Mouse (Mus musculus): ENCODE results near the gene Mrgbp. TPM values are rescaled to one million over a fixed set of nuclear protein-coding genes. Genes with fewer than 3 reads are reported as not detected.

The Mrgbp gene
- polyA plus RNA-seq, 1 experiment from 2014 or later = 16.1 TPM

DNA sequence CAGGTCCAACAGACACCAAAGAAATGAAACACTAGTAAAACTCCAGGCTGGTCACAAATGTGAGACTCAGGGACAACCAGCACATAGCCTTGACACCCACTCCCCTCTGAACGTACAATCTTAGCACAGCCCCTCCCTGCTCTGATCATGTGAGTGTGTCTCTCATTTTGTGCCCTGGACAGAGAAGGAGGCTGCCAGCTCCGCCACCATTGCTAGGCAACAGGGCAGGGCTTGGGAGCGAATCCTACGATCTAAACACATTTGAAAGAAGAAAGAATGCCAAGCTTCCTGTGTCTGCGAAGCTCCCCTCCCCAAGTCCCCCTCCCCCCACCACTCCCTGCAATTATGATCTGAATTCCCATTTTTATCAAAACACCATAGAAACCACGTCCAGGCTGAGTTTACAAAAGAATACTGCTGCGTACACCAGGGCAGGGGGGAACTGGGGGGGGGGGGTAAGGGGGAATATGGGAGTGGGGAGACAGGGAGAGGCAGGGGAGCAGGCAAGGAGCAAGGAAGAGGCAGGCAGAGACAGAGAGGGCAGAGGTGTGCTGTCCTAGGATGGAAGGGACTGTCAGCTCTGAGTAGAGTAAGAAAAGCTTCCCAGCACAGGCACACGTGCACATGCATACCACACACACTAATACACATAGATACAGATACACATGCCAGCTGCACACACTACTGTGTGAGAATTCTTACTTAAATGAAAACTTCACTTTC, 33.6 kb upstream of the Mrgbp start:
- Histone ChIP-seq H3K27me3 (ENCODE audit: control insufficient read depth, insufficient read depth, low read length) (no peaks in the 10 kb centered on the region), H3K4me2 (replicated peaks; ENCODE audit: low read depth) (no peak overlapping the region)

DNA sequence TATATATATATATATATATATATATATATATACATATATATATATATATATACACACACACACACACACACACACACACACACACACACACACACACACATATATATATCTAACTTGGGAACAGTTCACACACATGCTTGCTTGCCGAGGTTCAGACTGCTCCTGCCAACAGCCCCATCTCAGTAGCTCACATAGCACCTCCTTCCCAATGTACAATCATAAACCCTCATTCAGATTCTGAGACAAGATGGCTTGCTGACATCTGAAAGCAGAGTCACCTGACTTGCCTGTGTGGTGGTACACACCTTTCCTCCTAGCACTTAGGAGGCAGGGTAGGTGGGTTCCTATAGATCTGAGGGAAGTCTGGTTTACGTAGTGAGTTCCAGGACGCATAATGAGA, 28.8 kb upstream of the Mrgbp start:
- no peak overlapping the region for H3K4me2 ChIP-seq (replicated peaks; ENCODE audit: low read depth)
- TF ChIP-seq CTCF (IDR thresholded peaks at IDR 0.05; ENCODE audit: low read depth) (no peak), EP300 (optimal IDR thresholded peaks at IDR 0.05) (no peak)
- ATAC-seq (ENCODE audit: low FRiP score, low TSS enrichment) (no peak), DNase-seq (ENCODE audit: low spot score) (no peak)
- H3K27ac ChIP-seq (replicated peaks) = no peak overlapping the region
- WGBS = 75% methylated on average over 3 of the region's 3 CpGs
- no peaks in the 10 kb centered on the region for H3K27me3 ChIP-seq (ENCODE audit: control insufficient read depth, insufficient read depth, low read length)
- H3K4me3 ChIP-seq (ENCODE audit: low read depth, low read length) = no peak overlapping the region
- no peaks in the 10 kb centered on the region for H3K4me1 ChIP-seq (replicated peaks; ENCODE audit: control insufficient read depth, insufficient read depth)
- no peaks in the 10 kb centered on the region for H3K9me3 ChIP-seq (ENCODE audit: control insufficient read depth, low read length)
- H3K9ac ChIP-seq (ENCODE audit: low read length) = no peak overlapping the region
- H3K36me3 ChIP-seq (ENCODE audit: control insufficient read depth, insufficient read depth, low read length) = no peaks in the 10 kb centered on the region

More for the DNA sequence above, 33.6 kb upstream of the Mrgbp start:
- Histone ChIP-seq H3K36me3 (ENCODE audit: control insufficient read depth, insufficient read depth, low read length) (no peaks in the 10 kb centered on the region), H3K4me3 (ENCODE audit: low read depth, low read length) (no peak overlapping the region), H3K27ac (replicated peaks) (no peak overlapping the region), H3K9me3 (ENCODE audit: control insufficient read depth, low read length) (no peaks in the 10 kb centered on the region), H3K9ac (ENCODE audit: low read length) (no peak overlapping the region), H3K4me1 (replicated peaks; ENCODE audit: control insufficient read depth, insufficient read depth) (no peaks in the 10 kb centered on the region)
- WGBS = 13% methylated on average over 8 of the region's 8 CpGs
- ATAC-seq (ENCODE audit: low FRiP score, low TSS enrichment) = no peak
- no peak for DNase-seq (ENCODE audit: low spot score)
- TF ChIP-seq CTCF (IDR thresholded peaks at IDR 0.05; ENCODE audit: low read depth) (no peak), EP300 (optimal IDR thresholded peaks at IDR 0.05) (no peak)

DNA sequence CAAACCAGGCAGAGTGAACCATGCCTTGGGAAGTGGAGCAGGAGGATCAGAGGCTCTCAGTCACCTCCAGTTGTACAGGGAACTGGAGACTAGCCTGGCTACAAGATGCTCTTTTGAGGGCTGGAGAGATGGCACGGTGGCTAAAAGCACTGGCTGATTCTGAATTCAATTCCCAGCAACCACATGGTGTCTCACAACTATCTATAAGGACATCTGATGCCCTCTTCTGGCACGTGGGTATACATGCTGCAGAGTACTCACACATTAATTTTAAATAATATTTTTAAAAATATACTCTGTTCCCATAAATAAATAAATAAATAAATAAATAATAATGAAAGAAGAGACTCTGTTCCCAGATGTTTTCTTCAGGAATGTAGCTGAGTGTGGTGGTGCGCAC, 25.9 kb upstream of the Mrgbp start:
- Histone ChIP-seq H3K4me3 (ENCODE audit: low read depth, low read length) (no peak overlapping the region), H3K9me3 (ENCODE audit: control insufficient read depth, low read length) (no peaks in the 10 kb centered on the region)
- 57% methylated on average over 3 of the region's 3 CpGs for WGBS

DNA sequence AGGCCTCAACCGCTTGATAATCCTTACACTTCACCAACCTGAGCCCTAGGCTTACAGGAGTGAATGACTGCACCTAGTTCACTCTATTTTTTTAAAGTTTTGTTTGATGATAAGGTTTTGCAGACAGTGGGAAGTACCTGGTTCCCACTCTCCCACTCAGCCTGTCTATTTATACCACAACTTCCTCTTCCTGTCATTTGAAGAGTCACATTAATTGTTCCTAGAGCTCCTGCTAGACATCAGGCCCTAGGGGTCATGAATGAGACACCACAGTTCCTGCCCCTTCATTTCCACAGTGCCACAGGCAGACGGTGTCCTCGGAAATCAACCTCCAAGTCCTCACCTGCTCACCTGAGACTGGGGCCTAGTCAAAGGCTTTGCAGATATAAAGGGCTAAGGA, 24.6 kb upstream of the Mrgbp start:
- no peak for ATAC-seq (ENCODE audit: low FRiP score, low TSS enrichment)
- H3K9ac ChIP-seq (ENCODE audit: low read length) = no peak overlapping the region
- no peaks in the 10 kb centered on the region for H3K27me3 ChIP-seq (ENCODE audit: control insufficient read depth, insufficient read depth, low read length)
- WGBS = 66% methylated on average over 3 of the region's 3 CpGs
- no peak for DNase-seq (ENCODE audit: low spot score)
- H3K27ac ChIP-seq (replicated peaks) = no peak overlapping the region
- no peak overlapping the region for H3K4me3 ChIP-seq (ENCODE audit: low read depth, low read length)
- H3K4me2 ChIP-seq (replicated peaks; ENCODE audit: low read depth) = no peak overlapping the region
- TF ChIP-seq CTCF (IDR thresholded peaks at IDR 0.05; ENCODE audit: low read depth) = no peak
- no peak for TF ChIP-seq EP300 (optimal IDR thresholded peaks at IDR 0.05)
- no peaks in the 10 kb centered on the region for H3K36me3 ChIP-seq (ENCODE audit: control insufficient read depth, insufficient read depth, low read length)
- H3K4me1 ChIP-seq (replicated peaks; ENCODE audit: control insufficient read depth, insufficient read depth) = no peaks in the 10 kb centered on the region
- no peaks in the 10 kb centered on the region for H3K9me3 ChIP-seq (ENCODE audit: control insufficient read depth, low read length)

More for the DNA sequence above, 25.9 kb upstream of the Mrgbp start:
- TF ChIP-seq CTCF (IDR thresholded peaks at IDR 0.05; ENCODE audit: low read depth) = peak; percentile 53
- TF ChIP-seq EP300 (optimal IDR thresholded peaks at IDR 0.05) = no peak
- no peak for DNase-seq (ENCODE audit: low spot score)
- no peak overlapping the region for H3K4me2 ChIP-seq (replicated peaks; ENCODE audit: low read depth)
- no peaks in the 10 kb centered on the region for H3K27me3 ChIP-seq (ENCODE audit: control insufficient read depth, insufficient read depth, low read length)
- no peak overlapping the region for H3K27ac ChIP-seq (replicated peaks)
- H3K36me3 ChIP-seq (ENCODE audit: control insufficient read depth, insufficient read depth, low read length) = no peaks in the 10 kb centered on the region
- H3K9ac ChIP-seq (ENCODE audit: low read length) = no peak overlapping the region
- no peaks in the 10 kb centered on the region for H3K4me1 ChIP-seq (replicated peaks; ENCODE audit: control insufficient read depth, insufficient read depth)
- no peak for ATAC-seq (ENCODE audit: low FRiP score, low TSS enrichment)

DNA sequence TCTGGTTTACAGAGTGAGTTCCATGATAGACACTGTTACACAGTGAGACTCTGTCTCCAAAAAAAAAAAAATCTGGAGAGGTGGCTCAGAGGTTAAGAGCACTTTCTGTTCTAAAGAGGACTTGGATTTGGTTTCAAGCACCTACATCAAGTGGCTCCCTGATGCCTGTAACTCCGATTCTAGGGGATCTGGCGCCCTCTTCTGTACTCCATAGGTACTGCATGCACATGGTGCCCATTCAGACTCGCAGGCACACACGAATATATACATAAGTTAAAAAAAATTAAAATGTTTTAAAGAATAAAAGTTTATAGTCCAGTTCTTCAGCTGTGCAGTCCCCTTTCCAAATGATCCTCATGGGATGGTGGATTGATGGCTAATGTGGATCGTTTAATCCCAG, 20.9 kb upstream of the Mrgbp start:
- ATAC-seq (ENCODE audit: low FRiP score, low TSS enrichment) (no peak), DNase-seq (ENCODE audit: low spot score) (no peak)
- no peak for TF ChIP-seq EP300 (optimal IDR thresholded peaks at IDR 0.05)
- TF ChIP-seq CTCF (IDR thresholded peaks at IDR 0.05; ENCODE audit: low read depth) = peak; percentile 66
- Histone ChIP-seq H3K4me2 (replicated peaks; ENCODE audit: low read depth) (no peak overlapping the region), H3K4me3 (ENCODE audit: low read depth, low read length) (no peak overlapping the region), H3K9ac (ENCODE audit: low read length) (no peak overlapping the region), H3K27me3 (ENCODE audit: control insufficient read depth, insufficient read depth, low read length) (no peaks in the 10 kb centered on the region), H3K27ac (replicated peaks) (no peak overlapping the region), H3K36me3 (ENCODE audit: control insufficient read depth, insufficient read depth, low read length) (no peaks in the 10 kb centered on the region), H3K9me3 (ENCODE audit: control insufficient read depth, low read length) (no peaks in the 10 kb centered on the region), H3K4me1 (replicated peaks; ENCODE audit: control insufficient read depth, insufficient read depth) (no peaks in the 10 kb centered on the region)
- 55% methylated on average over 5 of the region's 5 CpGs for WGBS

DNA sequence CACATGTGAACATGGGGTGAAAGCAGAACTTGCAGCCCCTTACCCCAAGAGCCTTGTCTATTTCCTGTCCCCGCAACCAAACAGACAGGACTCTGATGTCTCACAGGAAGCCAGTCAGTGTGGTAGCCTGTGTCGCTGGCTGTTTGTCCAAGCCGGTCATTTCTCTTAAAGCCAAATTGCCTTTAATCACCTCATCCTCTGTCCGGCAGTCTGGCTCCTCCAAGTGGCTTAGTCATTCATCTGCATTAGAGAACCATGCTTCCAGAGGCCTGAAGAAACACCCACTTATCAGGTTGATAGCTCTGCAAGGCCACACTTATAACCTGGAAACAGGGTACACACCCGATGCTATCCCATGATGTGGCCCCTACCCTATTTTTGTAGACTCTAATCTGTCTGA, 19.0 kb upstream of the Mrgbp start:
- WGBS = 58% methylated on average over 5 of the region's 5 CpGs
- Histone ChIP-seq H3K4me1 (replicated peaks; ENCODE audit: control insufficient read depth, insufficient read depth) (no peaks in the 10 kb centered on the region), H3K27me3 (ENCODE audit: control insufficient read depth, insufficient read depth, low read length) (no peaks in the 10 kb centered on the region), H3K9ac (ENCODE audit: low read length) (no peak overlapping the region), H3K4me2 (replicated peaks; ENCODE audit: low read depth) (no peak overlapping the region), H3K4me3 (ENCODE audit: low read depth, low read length) (no peak overlapping the region), H3K27ac (replicated peaks) (no peak overlapping the region), H3K36me3 (ENCODE audit: control insufficient read depth, insufficient read depth, low read length) (no peaks in the 10 kb centered on the region), H3K9me3 (ENCODE audit: control insufficient read depth, low read length) (no peaks in the 10 kb centered on the region)
- no peak for DNase-seq (ENCODE audit: low spot score)
- ATAC-seq (ENCODE audit: low FRiP score, low TSS enrichment) = no peak
- no peak for TF ChIP-seq EP300 (optimal IDR thresholded peaks at IDR 0.05)
- TF ChIP-seq CTCF (IDR thresholded peaks at IDR 0.05; ENCODE audit: low read depth) = peak; percentile 45
